Mouse (Mus musculus) intestine, embryonic 16.5 days (tissue): Measurements from ENCODE around the gene Mrps22. TPM values are rescaled to one million over a fixed set of nuclear protein-coding genes. Genes with fewer than 3 reads are reported as not detected.
A peak's percentile ranks its signal among the peaks of the same experiment; 100 is the strongest.

Experiments
- ATAC-seq: fragments of 200-750 bp; cut with Nextera tagmentation; 2 replicates; pipeline ENCODE4 v1.8.0; 2017; ENCODE audit warnings: moderate TSS enrichment, moderate library complexity
- H3K27ac ChIP-seq: fragments of 300-500 bp; sonication (generic); 2 replicates; pipeline ENCODE4 v1.5.1; 2014; ENCODE audit warnings: mild to moderate bottlenecking, low read length
- H3K27me3 ChIP-seq: fragments of 300-500 bp; sonication (generic); replicated peaks from 2 replicates; pipeline ENCODE4 v1.6.1; 2014; ENCODE audit warnings: low read length, control low read depth, mixed read lengths; ENCODE audit not compliant: control insufficient read depth, insufficient read depth
- H3K36me3 ChIP-seq: fragments of 300-500 bp; sonication (generic); 2 replicates; pipeline ENCODE4 v1.6.1; 2014; ENCODE audit warnings: low read length, control low read depth; ENCODE audit not compliant: control insufficient read depth, insufficient read depth
- H3K4me1 ChIP-seq: fragments of 300-500 bp; sonication (generic); 2 replicates; pipeline ENCODE4 v1.6.1; 2014; ENCODE audit warnings: low read length, control low read depth, mixed read lengths; ENCODE audit not compliant: control insufficient read depth, insufficient read depth
- H3K4me2 ChIP-seq: fragments of 300-500 bp; sonication (generic); 2 replicates; pipeline ENCODE4 v1.6.1; 2014; ENCODE audit warnings: low read depth, low read length, control low read depth
- H3K4me3 ChIP-seq: fragments of 300-500 bp; sonication (generic); 2 replicates; pipeline ENCODE4 v1.5.1; 2014; ENCODE audit warnings: mild to moderate bottlenecking, low read length
- H3K9ac ChIP-seq: fragments of 300-500 bp; sonication (generic); 2 replicates; pipeline ENCODE4 v1.6.1; 2014; ENCODE audit warnings: low read depth, low read length
- H3K9me3 ChIP-seq: fragments of 300-500 bp; sonication (generic); 2 replicates; pipeline ENCODE4 v1.6.1; 2016; ENCODE audit warnings: low read length, control low read depth; ENCODE audit not compliant: control insufficient read depth
- WGBS: fragments of 180-500 bp; shearing (Covaris S2); extraction: QIAGEN DNeasy Blood & Tissue Kit; methylation state at CpG from one replicate; pipeline ENCODE4 v1.1.7; 2014; 5-methylcytosine and 5-hydroxymethylcytosine counted together
- polyA plus RNA-seq: library from polyadenylated mRNA; unstranded; fragments of >200 nt; fragmentation: Nextera tagmentation; extraction: Ambion mirVana; gene quantifications from 2 replicates; pipeline ENCODE4 v1.2.1, GENCODE M21; 2015

Mrps22 gene
- polyA plus RNA-seq, 1 experiment from 2014 or later, result 68.7 TPM

- H3K27ac ChIP-seq, result no peak overlapping the region
- ATAC-seq, result no peak
- 78% methylated on average over 6 of the region's 6 CpGs for WGBS
- no peaks in the 10 kb centered on the region for H3K9me3 ChIP-seq
- peak overlapping the region; percentile 92; the same call in 1 of the 2 replicates for H3K4me2 ChIP-seq
- no peaks in the 10 kb centered on the region; the same call in 1 of the 2 replicates for H3K36me3 ChIP-seq
- peaks cover 11% of the 10 kb centered on the region for H3K4me1 ChIP-seq
- no peak overlapping the region for H3K4me3 ChIP-seq
- no peak overlapping the region for H3K9ac ChIP-seq
- H3K27me3 ChIP-seq, result no peaks in the 10 kb centered on the region
Measured at GRCm38 (mm10) chr9:98600094-98600493, 1.4 kb downstream of the Mrps22 start.

GRCm38 (mm10) chr9:98583852-98584251, 17.6 kb downstream of the Mrps22 start:
- Histone ChIP-seq H3K27ac (no peak overlapping the region), H3K36me3 (peaks cover 17% of the 10 kb centered on the region), H3K9me3 (no peaks in the 10 kb centered on the region), H3K4me2 (no peak overlapping the region), H3K27me3 (no peaks in the 10 kb centered on the region), H3K4me1 (no peaks in the 10 kb centered on the region), H3K9ac (no peak overlapping the region), H3K4me3 (no peak overlapping the region)
- 85% methylated on average over 4 of the region's 4 CpGs for WGBS
- ATAC-seq, result no peak

- H3K4me2 ChIP-seq, result peak within 1 kb of the TSS; percentile 86
- under 1% methylated on average over 76 of the region's 76 CpGs for WGBS
- H3K9ac ChIP-seq, result peak within 1 kb of the TSS; percentile 95
- peaks cover 7% of the 10 kb centered on the region; the same call in 1 of the 2 replicates for H3K4me1 ChIP-seq
- peak within 1 kb of the TSS; percentile 99 for H3K4me3 ChIP-seq
- peak; percentile 100 for ATAC-seq
- H3K27ac ChIP-seq, result peak within 1 kb of the TSS; percentile 88
- H3K9me3 ChIP-seq, result no peaks in the 10 kb centered on the region
- no peaks in the 10 kb centered on the region for H3K27me3 ChIP-seq
- no peaks in the 10 kb centered on the region for H3K36me3 ChIP-seq
Measured at GRCm38 (mm10) chr9:98563137-98564126, 38.0 kb downstream of the Mrps22 start, which contains the start of gene Copb2. TSS of gene Copb2 (plus strand) at chr9:98563721.

- H3K4me2 ChIP-seq, result no peak overlapping the region
- no peaks in the 10 kb centered on the region for H3K9me3 ChIP-seq
- WGBS, result 84% methylated on average over 3 of the region's 3 CpGs
- H3K9ac ChIP-seq, result no peak overlapping the region
- no peak for ATAC-seq
- H3K4me1 ChIP-seq, result no peaks in the 10 kb centered on the region
- no peaks in the 10 kb centered on the region for H3K36me3 ChIP-seq
- H3K27ac ChIP-seq, result no peak overlapping the region
- H3K4me3 ChIP-seq, result no peak overlapping the region
- no peaks in the 10 kb centered on the region for H3K27me3 ChIP-seq
Measured at GRCm38 (mm10) chr9:98544042-98544441, 57.4 kb downstream of the Mrps22 start.

Other genes starting within 250 kb of the Mrps22 start
- gene Rbp1, start 178.7 kb downstream of the Mrps22 start, polyA plus RNA-seq, result 42.9 and 51.5 TPM in 2 replicates
- gene Rbp2, start 115.5 kb downstream of the Mrps22 start, polyA plus RNA-seq, result 749 and 1,123 TPM in 2 replicates
- 160 and 166 TPM in 2 replicates for gene Copb2, start 37.9 kb downstream of the Mrps22 start, polyA plus RNA-seq
- gene Prr23a1, start 240.8 kb upstream of the Mrps22 start, polyA plus RNA-seq, result not detected in 2 replicates